Mouse (Mus musculus) lung, adult 2 months (tissue): Measurements from ENCODE around the gene Jhy. TPM values are rescaled to one million over a fixed set of nuclear protein-coding genes. Genes with fewer than 3 reads are reported as not detected.

Source experiments
- DNase-seq: peaks from one replicate; pipeline ENCODE4 v3.0.0; 2022
- H3K4me1 ChIP-seq: fragments of 200-500 bp; 2 replicates; pipeline ENCODE4 v1.6.1; 2011; ENCODE audit warnings: low read length; ENCODE audit not compliant: control insufficient read depth, insufficient read depth
- H3K4me3 ChIP-seq: fragments of 200-500 bp; replicated peaks from 2 replicates; pipeline ENCODE3; 2011; ENCODE audit warnings: low read depth, mild to moderate bottlenecking, control low read depth, low read length; ENCODE audit errors: extremely low read depth
- CTCF ChIP-seq: fragments of 200-500 bp; IDR thresholded peaks from 2 replicates; pipeline ENCODE4 v1.5.1; 2011; ENCODE audit warnings: mild to moderate bottlenecking, low read length, control low read depth; ENCODE audit not compliant: insufficient read depth
- POLR2A ChIP-seq: fragments of 200-500 bp; IDR thresholded peaks from 2 replicates; pipeline ENCODE4 v1.6.1; 2011; ENCODE audit warnings: low read depth, mild to moderate bottlenecking, control low read depth, low read length, borderline replicate concordance; ENCODE audit errors: extremely low read depth
- WGBS: fragments of 180-500 bp; shearing (Covaris S2); methylation state at CpG from one replicate; pipeline ENCODE4 v1.1.7; 2018; 5-methylcytosine and 5-hydroxymethylcytosine counted together
- polyA plus RNA-seq: library from polyadenylated mRNA; depleted of rRNA; stranded (reverse); fragments of >200 nt; gene quantifications from 2 replicates; pipeline ENCODE4 v1.2.3, GENCODE M21; 2012

Jhy gene
- polyA plus RNA-seq, 1 experiment: 0.62 TPM

DNA sequence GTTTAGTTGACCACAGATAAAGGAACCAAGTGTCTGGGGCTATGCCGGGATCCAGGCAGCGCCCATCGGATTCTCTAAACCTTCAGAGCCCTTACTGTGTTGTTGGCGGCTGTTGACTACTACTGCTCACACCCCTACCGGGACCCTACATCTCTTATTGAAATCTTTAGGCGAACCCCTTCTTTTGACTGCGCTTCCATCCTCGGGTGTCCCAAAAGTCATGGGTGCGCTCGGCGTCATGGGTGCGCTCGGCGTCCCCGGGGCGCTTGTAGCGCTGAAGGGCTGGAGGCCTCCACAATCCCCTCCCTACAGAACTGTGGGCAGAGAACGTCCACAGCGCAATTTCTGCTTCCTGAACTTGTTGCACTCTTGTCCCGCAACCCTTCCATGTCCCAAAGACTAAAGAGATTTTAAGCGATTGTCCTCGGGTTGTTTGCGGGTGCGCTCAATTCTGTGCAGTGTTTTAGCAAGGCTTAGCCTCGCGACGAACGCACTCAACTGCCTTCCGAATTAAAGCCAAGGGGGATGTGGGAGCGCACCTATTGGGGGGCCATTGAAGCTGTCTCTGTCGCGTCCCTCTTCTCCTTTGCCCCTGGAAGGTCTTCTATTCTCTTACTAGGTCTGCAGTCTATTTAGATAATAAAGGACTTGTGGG is 85.5 kb downstream of the Jhy start:
- no peak overlapping the region for H3K4me3 ChIP-seq
- peaks cover 3% of the 10 kb centered on the region; the same call in 1 of the 2 replicates for H3K4me1 ChIP-seq
- 3% methylated on average over 32 of the region's 32 CpGs for WGBS
- DNase-seq: no peak
- TF ChIP-seq POLR2A: no peak
- TF ChIP-seq CTCF: no peak

GRCm38 (mm10) chr9:40877881-40878235 is 86.1 kb downstream of the Jhy start:
- TF ChIP-seq CTCF (no peak), POLR2A (no peak)
- DNase-seq: no peak
- Histone ChIP-seq H3K4me1 (peaks cover 3% of the 10 kb centered on the region; the same call in 1 of the 2 replicates), H3K4me3 (no peak overlapping the region)
- WGBS: 1% methylated on average over 29 of the region's 29 CpGs

GRCm38 (mm10) chr9:40877146-40877880 is 86.6 kb downstream of the Jhy start:
- Histone ChIP-seq H3K4me3 (no peak overlapping the region), H3K4me1 (peaks cover 3% of the 10 kb centered on the region; the same call in 1 of the 2 replicates)
- no peak for DNase-seq
- 2% methylated on average over 42 of the region's 42 CpGs for WGBS
- TF ChIP-seq POLR2A (no peak), CTCF (no peak)

DNA sequence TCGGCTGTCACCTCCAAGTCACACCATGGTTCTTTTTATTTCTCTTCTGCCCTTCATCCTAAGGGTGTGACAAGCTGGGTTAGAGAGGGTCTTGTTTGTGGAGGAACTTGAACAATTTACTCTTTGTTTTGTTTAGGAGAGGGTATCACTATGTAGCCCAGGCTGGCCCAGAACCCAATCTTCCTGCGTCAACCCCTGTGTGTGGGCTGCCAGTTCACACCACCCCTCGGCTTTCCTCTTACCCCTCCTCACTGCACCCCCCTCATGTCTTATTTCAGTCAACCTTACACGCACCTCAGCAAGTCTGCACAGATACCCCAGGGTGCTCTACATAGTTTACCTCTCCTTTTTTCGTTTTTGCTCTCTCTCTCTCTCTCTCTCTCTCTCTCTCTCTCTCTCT is 87.2 kb downstream of the Jhy start:
- no peak for TF ChIP-seq CTCF
- no peak for TF ChIP-seq POLR2A
- no peak overlapping the region for H3K4me3 ChIP-seq
- DNase-seq: no peak
- H3K4me1 ChIP-seq: peaks cover 3% of the 10 kb centered on the region; the same call in 1 of the 2 replicates
- 12% methylated on average over 5 of the region's 5 CpGs for WGBS

- TF ChIP-seq CTCF (no peak), POLR2A (no peak)
- WGBS: 3% methylated on average over 29 of the region's 29 CpGs
- H3K4me3 ChIP-seq: no peak overlapping the region
- peaks cover 3% of the 10 kb centered on the region; the same call in 1 of the 2 replicates for H3K4me1 ChIP-seq
- no peak for DNase-seq
Measured at GRCm38 (mm10) chr9:40876164-40876563, 87.8 kb downstream of the Jhy start.

DNA sequence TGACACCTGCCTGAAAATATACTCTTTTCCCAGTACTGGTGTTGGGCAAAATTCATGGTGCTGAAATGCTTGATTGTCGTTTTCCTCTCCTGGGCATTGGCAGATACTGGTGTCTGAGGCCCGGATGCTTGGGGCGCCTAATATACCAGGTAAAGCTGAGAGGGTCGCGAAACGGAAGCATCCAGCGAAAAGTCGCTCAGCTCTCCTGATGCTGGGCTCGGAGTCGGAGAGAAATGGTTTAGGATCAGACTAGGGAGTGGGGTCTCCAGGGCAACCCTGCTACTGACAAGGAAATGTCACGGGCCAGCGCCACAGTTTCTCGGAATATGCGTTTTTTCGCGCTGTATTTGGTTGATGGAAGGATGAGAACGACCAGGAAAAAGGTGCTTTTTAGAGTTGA is 88.5 kb downstream of the Jhy start:
- TF ChIP-seq CTCF (no peak), POLR2A (no peak)
- Histone ChIP-seq H3K4me1 (peaks cover 3% of the 10 kb centered on the region; the same call in 1 of the 2 replicates), H3K4me3 (no peak overlapping the region)
- 6% methylated on average over 17 of the region's 17 CpGs for WGBS
- no peak for DNase-seq

- TF ChIP-seq CTCF (no peak), POLR2A (no peak)
- 10% methylated on average over 4 of the region's 4 CpGs for WGBS
Measured at GRCm38 (mm10) chr9:40874961-40875360, 89.0 kb downstream of the Jhy start.

DNA sequence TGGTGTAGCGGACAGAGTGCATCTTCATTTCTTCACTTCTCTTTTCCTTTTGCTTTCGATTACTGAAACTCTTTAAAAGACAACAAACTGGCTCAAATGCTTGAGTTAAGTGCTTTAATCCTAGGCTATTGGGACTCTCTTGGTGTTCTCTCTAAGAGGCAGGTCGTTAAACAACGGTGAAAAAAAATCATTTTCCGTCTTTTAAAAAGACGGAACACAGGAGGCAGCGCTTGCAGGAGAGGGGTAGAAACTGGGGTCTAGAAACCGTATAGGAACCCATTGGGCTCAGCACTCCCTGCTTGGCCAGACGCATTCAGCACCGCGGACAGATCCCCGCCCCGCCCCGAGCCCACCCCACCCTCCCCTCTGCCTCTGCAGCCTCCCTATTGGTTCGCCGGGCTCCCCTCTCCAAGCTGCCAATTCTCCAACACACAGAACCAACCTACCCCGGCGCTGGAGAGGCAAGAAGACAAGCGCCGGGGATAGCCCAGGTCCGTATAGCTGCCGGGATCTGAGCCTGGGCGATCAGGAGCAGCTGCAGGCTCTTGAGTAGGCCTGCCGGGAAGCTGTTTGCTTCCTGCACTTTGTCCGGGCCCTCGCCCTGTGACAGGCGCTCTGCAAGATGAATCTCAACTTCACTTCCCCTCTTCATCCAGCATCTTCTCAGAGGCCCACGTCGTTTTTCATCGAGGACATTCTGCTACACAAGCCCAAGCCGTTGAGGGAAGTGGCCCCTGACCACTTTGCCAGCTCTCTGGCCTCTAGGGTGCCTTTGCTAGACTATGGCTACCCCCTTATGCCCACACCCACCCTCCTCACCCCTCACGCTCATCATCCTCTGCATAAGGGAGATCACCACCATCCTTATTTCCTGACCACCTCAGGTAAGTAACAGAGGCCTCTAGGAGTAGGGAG is 90.1 kb downstream of the Jhy start, which contains the start of gene Bsx:
Gene Bsx, plus strand, starts transcription at position 572 of the 915 bp plus-strand sequence.
- no peak for TF ChIP-seq POLR2A
- TF ChIP-seq CTCF: no peak
- DNase-seq: no peak
- 4% methylated on average over 32 of the region's 32 CpGs for WGBS
- peaks cover 3% of the 10 kb centered on the region; the same call in 1 of the 2 replicates for H3K4me1 ChIP-seq
- no peak within 1 kb of the TSS for H3K4me3 ChIP-seq

More at GRCm38 (mm10) chr9:40874961-40875360, 89.0 kb downstream of the Jhy start:
- DNase-seq: no peak
- Histone ChIP-seq H3K4me3 (no peak overlapping the region), H3K4me1 (peaks cover 3% of the 10 kb centered on the region; the same call in 1 of the 2 replicates)

DNA sequence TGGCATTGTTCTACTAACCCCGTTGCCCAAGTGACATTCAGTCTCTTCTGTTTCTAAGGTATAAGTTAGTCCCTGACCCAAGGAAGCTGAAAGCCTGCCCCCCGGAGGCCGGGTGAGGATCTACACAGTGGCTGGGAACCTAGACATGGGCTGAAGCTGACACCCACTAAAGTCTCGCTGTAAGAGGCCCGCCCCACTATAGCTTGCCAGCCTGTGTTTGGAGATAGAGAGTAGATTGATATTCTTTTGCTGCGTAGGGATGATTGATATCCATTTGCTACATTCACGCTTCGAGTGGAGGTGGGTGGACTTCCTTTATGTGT is 91.8 kb downstream of the Jhy start:
- no peak overlapping the region for H3K4me3 ChIP-seq
- WGBS: 5% methylated on average over 8 of the region's 8 CpGs
- no peaks in the 10 kb centered on the region; the same call in 1 of the 2 replicates for H3K4me1 ChIP-seq
- peak; percentile 10 for DNase-seq
- TF ChIP-seq CTCF (peak; percentile 23; the same call in 1 of the 2 replicates), POLR2A (no peak)
